Comparison of ENCODE assay signal across 33 mouse cellular contexts in the genomic region with DNA sequence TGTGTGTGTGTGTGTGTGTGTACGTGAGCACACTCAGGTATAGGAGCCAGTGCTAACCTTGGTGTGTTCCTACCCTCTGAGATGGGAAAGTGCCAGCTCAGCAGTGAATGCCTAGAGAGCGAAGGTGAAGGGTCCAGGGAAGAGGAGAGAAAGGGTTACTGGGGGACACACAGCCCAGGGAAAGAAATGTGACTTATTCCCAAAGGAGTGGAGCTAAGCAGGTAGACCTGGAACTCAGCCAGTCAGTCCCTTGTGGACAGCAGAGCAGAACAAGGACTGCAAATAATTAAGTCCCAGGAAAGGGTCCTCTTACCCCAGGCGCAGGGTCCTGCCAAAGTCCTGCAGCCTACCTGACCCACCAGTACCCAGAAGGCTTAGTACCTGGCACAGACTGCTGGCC. TPM values are rescaled to one million over a fixed set of nuclear protein-coding genes. Genes with fewer than 3 reads are reported as not detected.
DNase-seq lines count a peak whose midpoint lies in the region; ATAC-seq and TF ChIP-seq lines count a peak whose summit lies in the region.
"Had no signal": no experiment of that assay in that cellular context is flagged by ENCODE, and none has a peak within 500 bp of the region (broad histone marks: within the 10 kb centered on the region; RNA-seq: fewer than 3 reads in every experiment).

No protein-coding gene starts in this region.

- H3K4me1 ChIP-seq in intestine, postnatal 0 days (replicated peaks; ENCODE audit: control insufficient read depth, insufficient read depth, low read length): peaks cover 7% of the 10 kb centered on the region; the same call in 1 of the 2 replicates
- peaks cover 36% of the 10 kb centered on the region for H3K4me1 ChIP-seq in intestine, embryonic 15.5 days (replicated peaks)
- H3K4me1 ChIP-seq in small intestine, adult 2 months (ENCODE audit: control insufficient read depth, insufficient read depth, insufficient read length, low read length): peaks cover 21% of the 10 kb centered on the region

- H3K9me3 ChIP-seq in intestine, postnatal 0 days (ENCODE audit: control insufficient read depth): no peaks in the 10 kb centered on the region
- H3K9me3 ChIP-seq in intestine, embryonic 15.5 days: no peaks in the 10 kb centered on the region
- H3K9me3 ChIP-seq: G1E; limb, embryonic 12.5 days; neural tube, embryonic 15.5 days had no signal

- H3K9ac ChIP-seq in intestine, postnatal 0 days (ENCODE audit: low read depth, low read length): no peak overlapping the region
- no peak overlapping the region for H3K9ac ChIP-seq in intestine, embryonic 15.5 days
- H3K9ac ChIP-seq: heart, embryonic 12.5 days; hindbrain, embryonic 14.5 days; limb, embryonic 12.5 days; liver, postnatal 0 days; neural tube, embryonic 15.5 days had no signal

- no peaks in the 10 kb centered on the region for H3K36me3 ChIP-seq in intestine, postnatal 0 days (ENCODE audit: control insufficient read depth, insufficient read depth)
- no peaks in the 10 kb centered on the region for H3K36me3 ChIP-seq in intestine, embryonic 15.5 days
- H3K36me3 ChIP-seq in small intestine, adult 2 months (ENCODE audit: control insufficient read depth, insufficient read depth, low read length): no peaks in the 10 kb centered on the region
- H3K36me3 ChIP-seq: G1E; heart, embryonic 12.5 days; limb, embryonic 12.5 days; neural tube, embryonic 15.5 days had no signal

- peak overlapping the region; percentile 28 for H3K27ac ChIP-seq in intestine, postnatal 0 days (ENCODE audit: low read depth, low read length)
- H3K27ac ChIP-seq in intestine, embryonic 15.5 days: no peak overlapping the region
- no peak overlapping the region for H3K27ac ChIP-seq in small intestine, adult 2 months (ENCODE audit: insufficient read depth, low read depth, low read length)
- H3K27ac ChIP-seq: hindbrain, embryonic 14.5 days; layer of hippocampus, adult 2 months; left cerebral cortex, adult 2 months; limb, embryonic 12.5 days; neural tube, embryonic 15.5 days had no signal

- H3K4me2 ChIP-seq in intestine, postnatal 0 days (replicated peaks; ENCODE audit: low read depth): peak overlapping the region; percentile 90
- no peak overlapping the region for H3K4me2 ChIP-seq in intestine, embryonic 15.5 days (replicated peaks)
- H3K4me2 ChIP-seq: hindbrain, embryonic 14.5 days; limb, embryonic 12.5 days; neural tube, embryonic 15.5 days had no signal

- whole genome bisulfite sequencing in intestine, postnatal 0 days: 88% methylated on average over 3 of the region's 3 CpGs
- 88% methylated on average over 3 of the region's 3 CpGs for WGBS in intestine, embryonic 15.5 days
- WGBS in small intestine, adult 2 months: 85% methylated on average over 3 of the region's 3 CpGs

- H3K4me3 ChIP-seq in intestine, postnatal 0 days (ENCODE audit: low read depth, low read length): no peak overlapping the region
- H3K4me3 ChIP-seq in intestine, embryonic 15.5 days (replicated peaks): no peak overlapping the region
- H3K4me3 ChIP-seq in small intestine, adult 2 months (ENCODE audit: low read depth, low read length): peak overlapping the region; percentile 7; the same call in 1 of the 2 replicates
- H3K4me3 ChIP-seq: heart, embryonic 12.5 days; layer of hippocampus, adult 2 months; left cerebral cortex, adult 2 months; limb, embryonic 12.5 days; neural tube, embryonic 15.5 days had no signal

- DNase-seq in kidney, adult 9 months: peak; percentile 77
- DNase-seq in kidney, postnatal 25 days: peak; percentile 85 to 88
- DNase-seq in heart, adult 8-10 months (ENCODE audit: low spot score): no peak
- no peak for DNase-seq in right cerebral cortex, postnatal 36 days (ENCODE audit: low spot score in 2 of 2)
- DNase-seq: adrenal gland, adult 8-10 months; cerebellum, adult 9-10 months; cerebellum, postnatal 36 days; gastrocnemius, postnatal 36 days; heart, adult 18-20 months; liver, postnatal 0 days; lung, postnatal 4 days; midbrain, embryonic 14.5 days; retina, postnatal 1 day; right cerebral cortex, postnatal 14 days; spleen, adult 18-20 months; thymus, postnatal 14 days had no signal

- no peak for TF ChIP-seq POLR2A in small intestine, adult 2 months (IDR thresholded peaks at IDR 0.05; ENCODE audit: low read depth, low read length)

- H3K27me3 ChIP-seq in intestine, postnatal 0 days (replicated peaks; ENCODE audit: control insufficient read depth, insufficient read depth, low read length): no peaks in the 10 kb centered on the region
- H3K27me3 ChIP-seq in intestine, embryonic 15.5 days (replicated peaks): 0 out of 2 replicates have a peak, but pooled peaks cover 3% of the 10 kb centered on the region
- H3K27me3 ChIP-seq in small intestine, adult 2 months (ENCODE audit: control insufficient read depth, insufficient read depth, low read length): no peaks in the 10 kb centered on the region
- H3K27me3 ChIP-seq: heart, embryonic 12.5 days had no signal

- no peak for TF ChIP-seq CTCF in intestine, postnatal 0 days (IDR thresholded peaks at IDR 0.05; ENCODE audit: low read depth)
- TF ChIP-seq CTCF in small intestine, adult 2 months (IDR thresholded peaks at IDR 0.05; ENCODE audit: extremely low read depth, insufficient read length, insufficient replicate concordance, low read depth, low read length): no peak

- no peak for ATAC-seq in intestine, postnatal 0 days
- no peak for ATAC-seq in intestine, embryonic 15.5 days
- ATAC-seq: forebrain, embryonic 14.5 days; liver, postnatal 0 days; lung, postnatal 0 days had no signal

RNA-seq across cellular contexts. Expression of a gene that starts 2.6 kb away (rescaled TPM):
- 33.7 and 39.3 TPM in 2 replicates for polyA plus RNA-seq in intestine, postnatal 0 days (2015; fragmentation: Nextera tagmentation; extraction: Ambion mirVana)
- 10.5 and 13.4 TPM in 2 replicates for polyA plus RNA-seq in intestine, embryonic 15.5 days (2015; fragmentation: Nextera tagmentation; extraction: Ambion mirVana)
- polyA plus RNA-seq in small intestine, adult 2 months (2012; rRNA removed): 84.2 and 133 TPM in 2 replicates
- 10 to 100 TPM; 16.9 to 21.5 (median 18.3) TPM for total RNA-seq in heart, adult 8-10 months (2022)
- total RNA-seq: monocyte, adult 5-6 weeks had no signal

RNA-seq across cellular contexts. Expression of a gene that starts 54.4 kb away (rescaled TPM):
- polyA plus RNA-seq in intestine, postnatal 0 days (2015; fragmentation: Nextera tagmentation; extraction: Ambion mirVana): 0.08 TPM in 1 of 2 replicates, not detected in the other
- polyA plus RNA-seq in intestine, embryonic 15.5 days (2015; fragmentation: Nextera tagmentation; extraction: Ambion mirVana): 0.43 and 0.58 TPM in 2 replicates
- 0.09 and 0.10 TPM in 2 replicates for polyA plus RNA-seq in small intestine, adult 2 months (2012; rRNA removed)
- total RNA-seq in heart, adult 8-10 months (2022): not detected
- total RNA-seq: gastrocnemius, adult 18-20 months; gastrocnemius, postnatal 36 days; heart, adult 18-20 months; hematopoietic stem cell, adult 5-6 weeks; liver, adult 2 months; monocyte, adult 5-6 weeks had no signal
- polyA plus RNA-seq: G1E; heart, embryonic 12.5 days; heart, postnatal 0 days; liver, adult 2 months; liver, postnatal 0 days; lung, postnatal 0 days had no signal

RNA-seq across cellular contexts. Expression of a gene that starts 54.4 kb away (rescaled TPM):
- not detected in 2 replicates for polyA plus RNA-seq in intestine, postnatal 0 days (2015; fragmentation: Nextera tagmentation; extraction: Ambion mirVana)
- 0.03 and 0.08 TPM in 2 replicates for polyA plus RNA-seq in intestine, embryonic 15.5 days (2015; fragmentation: Nextera tagmentation; extraction: Ambion mirVana)
- not detected in 2 replicates for polyA plus RNA-seq in small intestine, adult 2 months (2012; rRNA removed)
- total RNA-seq in heart, adult 8-10 months (2022): under 1 TPM in 1 of 4 experiments, not detected in 3; 0.09 TPM
- total RNA-seq: gastrocnemius, adult 18-20 months; gastrocnemius, postnatal 36 days; hematopoietic stem cell, adult 5-6 weeks; liver, adult 2 months; monocyte, adult 5-6 weeks had no signal
- polyA plus RNA-seq: G1E; heart, embryonic 12.5 days; heart, postnatal 0 days; liver, adult 2 months; liver, postnatal 0 days; lung, postnatal 0 days had no signal

Comparison
In these comparisons a context has a peak if more than half of its experiments do, and no peak if none do; other contexts are left out.
1. DNase-seq: peak in kidney, adult 9 months (single experiment) and kidney, postnatal 25 days (2 of 2); none in heart, adult 8-10 months (single experiment) and right cerebral cortex, postnatal 36 days (0 of 2).